Mouse (Mus musculus): ENCODE results near the gene Fgf22. TPM values are rescaled to one million over a fixed set of nuclear protein-coding genes. Genes with fewer than 3 reads are reported as not detected.

Fgf22 gene
- polyA plus RNA-seq, 1 experiment from 2014 or later: 0.30 TPM

- 3% methylated on average over 43 of the region's 43 CpGs for WGBS
- peak overlapping the region; percentile 96 for H3K4me2 ChIP-seq
- H3K27me3 ChIP-seq (ENCODE audit: insufficient read depth, low read length): peaks cover 41% of the 10 kb centered on the region
These were observed 37.1 kb upstream of the Fgf22 start for GRCm38 (mm10) chr10:79717640-79718357.

GRCm38 (mm10) chr10:79721089-79721488 lies 33.8 kb upstream of the Fgf22 start:
- no peak overlapping the region for H3K4me3 ChIP-seq (ENCODE audit: low read depth, low read length)
- peaks cover 29% of the 10 kb centered on the region for H3K27me3 ChIP-seq (ENCODE audit: insufficient read depth, low read length)
- H3K36me3 ChIP-seq (ENCODE audit: insufficient read depth): no peaks in the 10 kb centered on the region
- 57% methylated on average over 5 of the region's 5 CpGs for WGBS
- no peak overlapping the region for H3K27ac ChIP-seq (ENCODE audit: low read depth)
- H3K9me3 ChIP-seq (ENCODE audit: low read depth, low read length): no peaks in the 10 kb centered on the region
- DNase-seq: no peak
- H3K4me2 ChIP-seq: no peak overlapping the region
- ATAC-seq (ENCODE audit: insufficient read depth): no peak
- TF ChIP-seq CTCF (IDR thresholded peaks at IDR 0.05; ENCODE audit: low read depth): no peak
- H3K4me1 ChIP-seq (ENCODE audit: insufficient read depth): 0 out of 2 replicates have a peak, but pooled peaks cover 4% of the 10 kb centered on the region
- no peak overlapping the region for H3K9ac ChIP-seq

More at GRCm38 (mm10) chr10:79717640-79718357, 37.1 kb upstream of the Fgf22 start:
- peak; percentile 94 for DNase-seq
- H3K9ac ChIP-seq: no peak overlapping the region
- H3K9me3 ChIP-seq (ENCODE audit: low read depth, low read length): no peaks in the 10 kb centered on the region
- TF ChIP-seq CTCF (IDR thresholded peaks at IDR 0.05; ENCODE audit: low read depth): no peak
- H3K4me3 ChIP-seq (ENCODE audit: low read depth, low read length): peak overlapping the region; percentile 55
- no peaks in the 10 kb centered on the region for H3K36me3 ChIP-seq (ENCODE audit: insufficient read depth)
- 0 out of 2 replicates have a peak, but pooled peaks cover 4% of the 10 kb centered on the region for H3K4me1 ChIP-seq (ENCODE audit: insufficient read depth)
- ATAC-seq (ENCODE audit: insufficient read depth): no peak
- H3K27ac ChIP-seq (ENCODE audit: low read depth): no peak overlapping the region

- H3K27me3 ChIP-seq (ENCODE audit: insufficient read depth, low read length): peaks cover 10% of the 10 kb centered on the region
- no peaks in the 10 kb centered on the region for H3K4me1 ChIP-seq (ENCODE audit: insufficient read depth)
- H3K4me3 ChIP-seq (ENCODE audit: low read depth, low read length): no peak overlapping the region
- H3K9me3 ChIP-seq (ENCODE audit: low read depth, low read length): no peaks in the 10 kb centered on the region
- no peaks in the 10 kb centered on the region for H3K36me3 ChIP-seq (ENCODE audit: insufficient read depth)
- no peak overlapping the region for H3K9ac ChIP-seq
- H3K27ac ChIP-seq (ENCODE audit: low read depth): no peak overlapping the region
- no peak overlapping the region for H3K4me2 ChIP-seq
- WGBS: 62% methylated on average over 6 of the region's 6 CpGs
- no peak for TF ChIP-seq CTCF (IDR thresholded peaks at IDR 0.05; ENCODE audit: low read depth)
- ATAC-seq (ENCODE audit: insufficient read depth) (no peak), DNase-seq (no peak)
These were observed 31.8 kb upstream of the Fgf22 start for GRCm38 (mm10) chr10:79723047-79723446.

- H3K4me2 ChIP-seq: no peak overlapping the region
- H3K4me1 ChIP-seq (ENCODE audit: insufficient read depth): no peaks in the 10 kb centered on the region
- H3K27me3 ChIP-seq (ENCODE audit: insufficient read depth, low read length): peaks cover 4% of the 10 kb centered on the region; the same call in 1 of the 2 replicates
- no peak overlapping the region for H3K4me3 ChIP-seq (ENCODE audit: low read depth, low read length)
- H3K27ac ChIP-seq (ENCODE audit: low read depth): no peak overlapping the region
- no peaks in the 10 kb centered on the region for H3K36me3 ChIP-seq (ENCODE audit: insufficient read depth)
- H3K9ac ChIP-seq: no peak overlapping the region
- TF ChIP-seq CTCF (IDR thresholded peaks at IDR 0.05; ENCODE audit: low read depth): no peak
- no peak for ATAC-seq (ENCODE audit: insufficient read depth)
- WGBS: 67% methylated on average over 7 of the region's 7 CpGs
- H3K9me3 ChIP-seq (ENCODE audit: low read depth, low read length): no peaks in the 10 kb centered on the region
- no peak for DNase-seq
These were observed 31.2 kb upstream of the Fgf22 start for GRCm38 (mm10) chr10:79723692-79724091.

GRCm38 (mm10) chr10:79726090-79726489 lies 28.8 kb upstream of the Fgf22 start:
- Histone ChIP-seq H3K4me1 (ENCODE audit: insufficient read depth) (no peaks in the 10 kb centered on the region), H3K27ac (ENCODE audit: low read depth) (no peak overlapping the region), H3K4me3 (ENCODE audit: low read depth, low read length) (no peak overlapping the region), H3K36me3 (ENCODE audit: insufficient read depth) (no peaks in the 10 kb centered on the region), H3K27me3 (ENCODE audit: insufficient read depth, low read length) (no peaks in the 10 kb centered on the region), H3K9ac (no peak overlapping the region), H3K9me3 (ENCODE audit: low read depth, low read length) (no peaks in the 10 kb centered on the region), H3K4me2 (no peak overlapping the region)
- no peak for ATAC-seq (ENCODE audit: insufficient read depth)
- DNase-seq: peak; percentile 40
- 39% methylated on average over 11 of the region's 11 CpGs for WGBS
- peak; percentile 69 for TF ChIP-seq CTCF (IDR thresholded peaks at IDR 0.05; ENCODE audit: low read depth)

- Histone ChIP-seq H3K27ac (ENCODE audit: low read depth) (no peak overlapping the region), H3K27me3 (ENCODE audit: insufficient read depth, low read length) (no peaks in the 10 kb centered on the region), H3K4me1 (ENCODE audit: insufficient read depth) (no peaks in the 10 kb centered on the region), H3K36me3 (ENCODE audit: insufficient read depth) (no peaks in the 10 kb centered on the region), H3K9me3 (ENCODE audit: low read depth, low read length) (no peaks in the 10 kb centered on the region), H3K4me3 (ENCODE audit: low read depth, low read length) (no peak overlapping the region), H3K9ac (no peak overlapping the region), H3K4me2 (no peak overlapping the region)
- no peak for DNase-seq
- 68% methylated on average over 28 of the region's 28 CpGs for WGBS
- ATAC-seq (ENCODE audit: insufficient read depth): no peak
- no peak for TF ChIP-seq CTCF (IDR thresholded peaks at IDR 0.05; ENCODE audit: low read depth)
These were observed 26.3 kb upstream of the Fgf22 start for GRCm38 (mm10) chr10:79728323-79729249.
